21 mouse cellular contexts compared by ENCODE assay signal in genomic region chr1:169438006-169438405, GRCm38 (mm10).
DNase-seq lines count a peak whose midpoint lies in the region; ATAC-seq and TF ChIP-seq lines count a peak whose summit lies in the region.
"Had no signal": no experiment of that assay in that cellular context is flagged by ENCODE, and none has a peak within 500 bp of the region (broad histone marks: within the 10 kb centered on the region; RNA-seq: fewer than 3 reads in every experiment).

No protein-coding gene starts in this region.

- H3K27me3 ChIP-seq in hindbrain, embryonic 10.5 days (ENCODE audit: insufficient read depth, poor library complexity, severe bottlenecking) = no peaks in the 10 kb centered on the region
- no peaks in the 10 kb centered on the region for H3K27me3 ChIP-seq in hindbrain, postnatal 0 days (ENCODE audit: insufficient read depth, low read length)
- H3K27me3 ChIP-seq: embryonic facial prominence, embryonic 12.5 days; forebrain, embryonic 12.5 days had no signal

- 68% methylated on average over 3 of the region's 3 CpGs for WGBS in hindbrain, embryonic 10.5 days
- WGBS in hindbrain, postnatal 0 days = 53% methylated on average over 3 of the region's 3 CpGs

- H3K4me3 ChIP-seq in hindbrain, embryonic 10.5 days = no peak overlapping the region
- no peak overlapping the region for H3K4me3 ChIP-seq in hindbrain, postnatal 0 days (ENCODE audit: low read length)
- H3K4me3 ChIP-seq: embryonic facial prominence, embryonic 10.5 days; embryonic facial prominence, embryonic 12.5 days; forebrain, embryonic 12.5 days had no signal

- no peak for ATAC-seq in hindbrain, postnatal 0 days
- ATAC-seq: activated CD4-positive, CD25-positive, alpha-beta regulatory T cell, adult 4 months; forebrain, embryonic 14.5 days; forebrain, embryonic 16.5 days; Patski had no signal

- no peak for DNase-seq in hindbrain, embryonic 10.5 days (ENCODE audit: low spot score)
- no peak for DNase-seq in hindbrain, postnatal 0 days (ENCODE audit: low spot score)
- DNase-seq in R1 (ENCODE audit: low read depth, low spot score) = peak; percentile 43
- DNase-seq in thymus, adult 18-20 months = no peak
- DNase-seq in left cerebral cortex, adult 8-10 months (ENCODE audit: low spot score in 2 of 2) = no peak
- DNase-seq: adrenal gland, adult 8-10 months; adrenal gland, postnatal 14 days; adrenal gland, postnatal 36 days; cerebellum, adult 11-12 months; cerebellum, adult 2 months; cerebellum, adult 9-10 months; cerebellum, postnatal 10 days; cerebellum, postnatal 25 days had no signal

- H3K36me3 ChIP-seq in hindbrain, embryonic 10.5 days = no peaks in the 10 kb centered on the region
- H3K36me3 ChIP-seq in hindbrain, postnatal 0 days (ENCODE audit: insufficient read depth, low read length) = no peaks in the 10 kb centered on the region
- H3K36me3 ChIP-seq: embryonic facial prominence, embryonic 10.5 days; embryonic facial prominence, embryonic 12.5 days; forebrain, embryonic 12.5 days; G1E had no signal

- H3K9ac ChIP-seq in hindbrain, postnatal 0 days (replicated peaks; ENCODE audit: low read length) = no peak overlapping the region
- H3K9ac ChIP-seq: embryonic facial prominence, embryonic 12.5 days; forebrain, embryonic 12.5 days had no signal

- H3K9me3 ChIP-seq in hindbrain, embryonic 10.5 days = no peaks in the 10 kb centered on the region
- no peaks in the 10 kb centered on the region for H3K9me3 ChIP-seq in hindbrain, postnatal 0 days (ENCODE audit: low read length)
- H3K9me3 ChIP-seq: embryonic facial prominence, embryonic 10.5 days; embryonic facial prominence, embryonic 12.5 days; forebrain, embryonic 12.5 days had no signal

- H3K4me2 ChIP-seq in hindbrain, postnatal 0 days (ENCODE audit: low read depth, low read length) = no peak overlapping the region
- H3K4me2 ChIP-seq: embryonic facial prominence, embryonic 12.5 days; forebrain, embryonic 12.5 days had no signal

- no peak for TF ChIP-seq CTCF in hindbrain, postnatal 0 days (IDR thresholded peaks at IDR 0.05; ENCODE audit: low read depth)

- H3K27ac ChIP-seq in hindbrain, embryonic 10.5 days = peak overlapping the region; percentile 74; the same call in 1 of the 2 replicates
- no peak overlapping the region for H3K27ac ChIP-seq in hindbrain, postnatal 0 days
- H3K27ac ChIP-seq: embryonic facial prominence, embryonic 10.5 days; embryonic facial prominence, embryonic 12.5 days; forebrain, embryonic 12.5 days had no signal

- H3K4me1 ChIP-seq in hindbrain, embryonic 10.5 days (replicated peaks) = peaks cover 29% of the 10 kb centered on the region
- H3K4me1 ChIP-seq in hindbrain, postnatal 0 days (ENCODE audit: insufficient read depth, low read length) = no peaks in the 10 kb centered on the region
- H3K4me1 ChIP-seq: embryonic facial prominence, embryonic 12.5 days had no signal
